Mouse (Mus musculus) lung, postnatal 25 days (tissue): ENCODE measurements around the gene Fgf23.
A peak's percentile ranks its signal among the peaks of the same experiment; 100 is the strongest.

Source experiments
- DNase-seq: peaks from one replicate; pipeline ENCODE4 v3.0.0; 2022; ENCODE audit warnings: low spot score

Fgf23 gene

GRCm38 (mm10) chr6:127072817-127073216 is at the start of gene Fgf23:
Fgf23 (plus strand) TSS chr6:127072902.
- no peak for DNase-seq

DNA sequence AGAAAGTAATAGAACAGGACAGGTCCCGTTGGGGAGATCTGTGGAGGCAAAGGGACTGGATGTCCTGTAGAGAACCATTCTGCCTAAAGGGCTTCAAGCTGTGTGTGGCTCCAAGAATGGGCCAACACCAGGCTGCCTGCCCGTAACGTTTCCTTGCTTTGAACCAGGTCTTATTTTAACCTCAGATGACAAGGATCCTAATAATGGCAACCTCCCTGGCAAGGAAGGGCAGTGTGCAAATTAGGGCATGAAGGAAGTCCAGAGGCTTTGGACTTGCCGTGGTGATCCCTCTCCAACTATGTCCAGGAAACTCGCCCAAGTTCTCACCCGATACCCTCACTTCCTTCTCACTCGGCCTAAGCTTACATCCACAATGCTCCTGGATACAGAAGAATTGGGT is 47.9 kb upstream of the Fgf23 start:
- no peak for DNase-seq

GRCm38 (mm10) chr6:127034760-127035159 is 37.9 kb upstream of the Fgf23 start:
- no peak for DNase-seq

DNA sequence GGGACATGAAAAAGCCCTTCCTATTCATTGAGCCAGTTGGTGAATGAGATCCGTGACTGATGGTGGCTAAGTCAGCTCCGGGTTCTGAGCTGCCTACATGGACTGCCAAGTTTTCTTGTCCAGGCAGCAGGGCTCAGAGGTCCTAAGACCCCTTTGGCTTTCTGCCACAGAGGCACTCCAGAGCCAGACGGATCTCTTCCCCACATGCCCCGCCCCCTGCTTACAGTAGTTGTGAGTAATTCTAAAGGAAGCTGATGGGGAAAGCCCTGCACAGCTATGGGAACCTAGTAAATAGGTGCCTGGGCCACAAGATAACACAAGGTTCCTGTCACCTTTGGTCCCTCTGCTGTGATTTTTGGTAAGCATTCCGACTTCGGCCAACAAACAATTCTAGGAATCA is 27.8 kb upstream of the Fgf23 start:
- DNase-seq, result no peak

- no peak for DNase-seq
These were observed 21.9 kb upstream of the Fgf23 start for GRCm38 (mm10) chr6:127050847-127051246.

DNA sequence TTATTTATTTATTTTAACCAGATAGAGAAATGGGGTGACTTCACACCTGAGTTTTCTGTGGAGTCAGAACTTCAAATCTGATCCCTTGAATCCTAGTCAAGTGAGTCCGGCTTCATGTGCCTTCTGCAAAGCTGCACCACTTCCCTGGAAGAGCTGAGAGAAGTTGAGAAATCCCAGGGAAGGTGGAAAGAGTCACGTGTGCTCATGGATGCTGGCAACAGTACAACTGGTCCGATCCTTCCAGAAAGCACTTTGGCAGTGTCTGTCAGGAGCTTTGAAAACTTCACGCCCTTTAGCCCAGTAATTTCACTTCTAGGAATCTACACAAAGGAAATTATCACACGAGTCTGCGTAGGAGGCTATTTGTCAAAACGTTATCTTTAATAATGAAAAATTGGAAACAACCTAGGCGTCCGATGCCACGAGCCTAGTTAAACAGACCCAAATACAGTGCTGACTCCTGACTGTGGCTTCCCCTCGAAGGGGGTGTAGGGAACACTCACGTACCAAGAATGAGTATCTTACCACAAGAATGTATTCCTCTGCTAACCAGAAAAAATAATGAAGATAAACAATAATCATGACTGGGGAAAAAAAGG is 15.6 kb upstream of the Fgf23 start:
- peak; percentile 7 for DNase-seq

DNA sequence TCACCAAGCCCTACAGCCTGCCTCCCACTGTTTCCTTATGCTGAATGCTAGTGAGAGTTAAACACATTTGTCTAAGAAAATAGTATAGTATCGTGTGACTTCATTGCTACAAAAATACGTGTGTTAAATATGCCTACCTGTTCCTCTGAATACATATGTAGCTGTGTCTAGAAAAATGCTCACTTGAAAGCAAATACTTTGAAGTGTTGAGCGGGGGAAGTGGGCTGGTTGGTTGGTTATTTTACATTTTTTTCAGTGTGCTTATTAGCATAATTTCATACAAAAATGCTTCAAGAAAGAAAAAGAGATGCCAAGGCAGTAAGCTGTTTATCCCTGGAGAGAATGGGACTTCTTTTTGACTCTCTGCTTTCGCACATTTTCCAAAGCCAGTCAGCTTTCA is 12.7 kb upstream of the Fgf23 start:
- DNase-seq, result no peak

GRCm38 (mm10) chr6:127063915-127064314 is 8.8 kb upstream of the Fgf23 start:
- DNase-seq, result no peak

- no peak for DNase-seq
These were observed 7.9 kb upstream of the Fgf23 start for GRCm38 (mm10) chr6:127064815-127065214.

DNA sequence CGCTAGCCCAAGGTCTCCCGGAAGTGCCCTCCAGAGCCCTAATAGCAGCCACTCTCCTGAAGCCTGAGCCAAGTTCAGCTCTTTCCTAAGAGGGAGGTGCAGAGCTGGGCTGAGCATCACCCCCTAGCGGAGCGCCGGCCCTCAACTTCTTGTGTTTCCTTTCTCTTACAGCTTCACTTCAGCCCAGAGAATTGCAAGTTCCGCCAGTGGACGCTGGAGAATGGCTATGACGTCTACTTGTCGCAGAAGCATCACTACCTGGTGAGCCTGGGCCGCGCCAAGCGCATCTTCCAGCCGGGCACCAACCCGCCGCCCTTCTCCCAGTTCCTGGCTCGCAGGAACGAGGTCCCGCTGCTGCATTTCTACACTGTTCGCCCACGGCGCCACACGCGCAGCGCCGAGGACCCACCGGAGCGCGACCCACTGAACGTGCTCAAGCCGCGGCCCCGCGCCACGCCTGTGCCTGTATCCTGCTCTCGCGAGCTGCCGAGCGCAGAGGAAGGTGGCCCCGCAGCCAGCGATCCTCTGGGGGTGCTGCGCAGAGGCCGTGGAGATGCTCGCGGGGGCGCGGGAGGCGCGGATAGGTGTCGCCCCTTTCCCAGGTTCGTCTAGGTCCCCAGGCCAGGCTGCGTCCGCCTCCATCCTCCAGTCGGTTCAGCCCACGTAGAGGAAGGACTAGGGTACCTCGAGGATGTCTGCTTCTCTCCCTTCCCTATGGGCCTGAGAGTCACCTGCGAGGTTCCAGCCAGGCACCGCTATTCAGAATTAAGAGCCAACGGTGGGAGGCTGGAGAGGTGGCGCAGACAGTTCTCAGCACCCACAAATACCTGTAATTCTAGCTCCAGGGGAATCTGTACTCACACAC is 7.4 kb downstream of the Fgf23 start:
- peak; percentile 16 for DNase-seq

DNA sequence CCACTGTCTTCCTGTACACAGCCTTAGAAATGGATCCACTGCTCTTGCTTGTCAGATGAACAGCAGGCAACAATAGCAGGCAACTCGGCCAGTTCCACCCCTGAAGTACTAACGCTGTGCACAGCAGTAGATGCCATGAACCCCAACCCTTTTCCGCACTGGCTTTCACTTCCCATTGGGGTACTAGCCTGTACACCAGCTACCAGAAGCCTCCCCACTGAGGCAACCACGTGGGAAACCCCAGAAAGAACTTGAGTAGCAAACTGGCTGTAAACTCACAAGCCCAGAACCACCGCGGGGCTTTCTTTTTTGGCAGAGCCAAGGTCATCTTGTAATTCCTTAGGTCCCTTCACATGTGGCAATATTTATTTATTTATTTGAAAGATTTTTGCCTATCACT is 9.1 kb downstream of the Fgf23 start:
- no peak for DNase-seq

DNA sequence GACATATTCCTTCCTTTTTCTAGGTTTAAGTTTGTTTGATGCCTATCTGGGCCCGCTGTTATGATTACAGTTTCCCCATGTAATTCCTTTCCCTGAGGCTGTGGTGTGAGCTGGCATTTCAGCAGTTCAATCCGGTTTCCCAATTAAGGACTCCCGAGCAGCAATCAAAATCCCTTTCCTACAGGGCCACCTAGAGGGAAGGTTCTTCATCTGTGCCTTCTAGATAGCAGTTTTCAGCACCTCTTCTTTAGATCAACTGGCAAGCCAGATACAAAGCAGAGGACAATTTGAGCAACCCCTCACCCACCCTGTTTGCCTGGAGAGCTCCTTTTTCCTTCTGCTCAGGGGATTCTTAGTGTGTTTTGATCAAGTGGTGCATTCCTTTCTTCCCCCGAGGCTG is 14.0 kb downstream of the Fgf23 start:
- peak; percentile 48 for DNase-seq

DNA sequence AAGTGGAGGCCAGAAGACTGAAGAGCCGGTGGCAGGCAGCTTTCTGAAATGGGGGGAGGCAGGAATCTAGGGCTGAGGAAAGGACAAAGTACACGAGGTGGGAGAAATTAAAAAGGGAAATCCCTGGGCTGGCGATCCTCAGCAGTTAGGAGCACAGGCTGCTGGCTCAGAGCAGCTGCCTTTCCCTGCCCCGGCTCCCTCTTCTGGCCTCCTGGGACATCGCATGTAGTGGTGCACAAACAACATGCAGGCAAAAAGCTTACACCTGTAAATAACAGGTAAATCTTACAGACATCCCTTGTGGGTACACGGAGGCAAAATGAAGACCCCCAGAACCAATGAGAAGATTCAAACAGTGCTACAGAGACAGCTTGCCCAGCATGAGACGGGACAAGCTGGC is 21.9 kb downstream of the Fgf23 start:
- no peak for DNase-seq

DNA sequence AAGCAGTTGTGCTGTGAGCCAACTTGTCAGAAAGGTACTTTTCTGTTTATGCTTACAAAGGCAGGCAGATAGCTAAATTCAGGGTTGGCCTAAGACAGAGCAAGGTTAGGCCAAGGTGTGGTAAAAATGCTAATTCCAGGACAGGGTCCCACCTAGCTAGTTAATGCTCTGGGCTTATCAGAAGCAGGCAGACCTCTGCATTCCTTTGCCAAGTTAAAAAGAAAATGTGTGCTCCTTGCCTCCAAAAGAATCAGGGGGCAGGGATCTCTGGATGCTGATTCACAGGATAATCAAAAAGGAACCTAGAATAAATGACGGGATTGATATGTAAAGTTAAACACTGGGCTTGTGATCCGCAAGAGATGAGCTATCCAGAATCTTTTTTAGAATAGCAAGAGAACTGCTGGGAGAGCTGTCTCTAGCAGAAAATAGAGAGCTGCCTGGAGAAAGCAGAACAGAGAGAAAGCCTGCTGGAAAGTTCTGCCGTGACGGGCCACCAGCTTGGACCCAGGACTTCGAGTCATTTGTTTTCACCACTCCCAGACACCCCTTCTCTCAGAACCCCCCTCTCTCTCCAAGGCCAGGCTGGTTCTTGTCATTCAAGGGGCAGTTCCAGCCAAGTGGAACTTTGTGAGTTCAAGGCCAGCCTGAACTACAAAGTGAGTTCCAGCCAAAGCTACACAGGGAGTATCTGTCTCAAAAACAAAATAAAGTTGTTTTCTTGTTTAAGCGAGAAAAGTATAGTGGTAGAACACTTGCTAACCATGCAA is 31.0 kb downstream of the Fgf23 start:
- no peak for DNase-seq

DNA sequence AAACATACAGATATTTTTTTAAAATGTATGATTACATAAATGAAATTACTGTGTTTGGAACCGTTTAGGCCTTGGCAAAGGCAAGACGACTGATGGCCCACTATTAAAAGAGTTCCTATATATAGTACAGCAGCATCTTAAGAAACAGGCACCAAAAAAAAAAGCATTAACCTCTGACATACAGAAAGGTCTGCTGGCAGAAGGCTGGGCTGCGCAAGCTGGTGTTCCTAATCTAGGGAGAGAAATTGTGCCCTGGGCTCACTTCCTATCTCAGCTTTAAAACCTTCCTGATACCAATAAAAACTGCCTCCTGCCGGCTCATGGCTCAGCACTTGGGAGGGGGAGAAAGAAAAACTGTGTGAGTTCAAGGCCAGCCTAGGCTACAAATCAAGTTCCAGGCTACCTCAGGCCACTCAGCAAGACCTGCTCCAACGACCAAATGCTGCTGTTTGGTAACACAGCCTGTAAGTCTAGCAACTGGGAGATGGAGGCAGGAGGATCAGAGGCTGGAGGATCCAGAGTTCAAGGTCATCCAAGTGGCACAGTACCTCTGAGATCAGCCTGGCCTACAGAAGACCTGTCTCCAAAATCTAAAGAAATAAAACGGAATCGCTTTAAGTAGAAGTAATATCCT is 31.8 kb downstream of the Fgf23 start:
- DNase-seq, result no peak

DNA sequence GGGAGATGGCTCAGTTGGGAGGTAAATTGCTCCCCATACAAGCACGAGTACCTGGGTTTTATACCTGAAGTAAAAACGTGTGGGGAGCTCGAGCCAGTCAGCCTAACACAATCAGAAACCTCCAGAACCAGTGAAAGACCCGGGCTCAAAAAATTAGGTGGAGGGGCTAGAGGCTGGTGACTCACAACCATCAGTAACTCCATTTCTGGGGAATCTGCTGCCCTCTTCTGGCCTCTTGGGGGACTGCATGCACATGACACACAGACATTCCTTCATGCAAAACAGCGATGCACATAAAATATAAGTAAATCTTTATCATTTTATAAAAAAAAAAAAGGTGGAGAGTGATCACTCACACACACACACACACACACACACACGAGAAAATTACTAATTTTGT is 32.4 kb downstream of the Fgf23 start:
- no peak for DNase-seq

DNA sequence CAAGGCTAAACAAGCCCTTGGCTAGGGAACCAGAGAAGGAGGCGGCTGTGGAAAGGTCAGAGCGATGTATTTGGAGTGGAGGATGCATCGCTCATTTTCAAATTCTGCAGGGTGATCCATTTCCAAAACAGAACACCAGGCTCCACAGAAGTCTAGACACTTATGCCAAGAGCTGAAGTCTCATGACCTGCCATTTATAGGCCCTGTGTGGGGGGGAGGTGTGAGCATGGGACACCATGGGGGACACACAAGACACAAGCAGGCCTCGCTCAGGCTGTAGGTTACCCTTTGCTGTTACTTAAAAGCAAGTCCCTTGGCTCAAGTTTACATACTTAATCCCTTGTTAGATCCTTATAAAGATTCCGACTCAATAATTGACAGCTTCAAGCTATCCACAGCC is 33.5 kb downstream of the Fgf23 start:
- DNase-seq, result no peak

DNA sequence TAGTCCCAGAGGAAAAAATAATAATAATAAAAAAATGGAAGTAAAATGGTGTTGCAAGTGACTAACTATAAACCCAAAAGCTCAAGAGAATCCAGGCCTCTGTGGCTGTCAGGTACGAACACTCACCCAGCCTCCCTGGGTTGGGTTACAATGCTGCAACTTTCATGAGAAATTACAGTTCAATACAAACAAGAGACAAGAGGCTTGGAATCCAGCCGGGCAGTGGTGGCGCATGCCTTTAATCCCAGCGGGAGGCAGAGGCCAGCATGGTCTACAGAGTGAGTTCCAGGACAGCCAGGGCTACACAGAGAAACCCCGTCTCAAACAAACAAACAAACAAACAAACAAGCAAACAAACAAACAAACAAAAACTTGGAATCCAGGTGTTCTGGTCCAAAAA is 34.0 kb downstream of the Fgf23 start:
- DNase-seq, result peak; percentile 21

GRCm38 (mm10) chr6:127107413-127107812 is 34.7 kb downstream of the Fgf23 start:
- DNase-seq, result no peak

GRCm38 (mm10) chr6:127108368-127109060 is 35.8 kb downstream of the Fgf23 start:
- DNase-seq, result no peak

- DNase-seq, result peak; percentile 96
These were observed 36.8 kb downstream of the Fgf23 start, which contains the start of gene Tigar for GRCm38 (mm10) chr6:127109402-127109930. Tigar (minus strand) TSS chr6:127109557.
